Mouse (Mus musculus): Measurements from ENCODE around the gene Traf3ip3. TPM values are rescaled to one million over a fixed set of nuclear protein-coding genes. Genes with fewer than 3 reads are reported as not detected.

Traf3ip3 gene
- polyA plus RNA-seq, 1 experiment from 2014 or later: 3.2 TPM

- no peak overlapping the region for H3K4me3 ChIP-seq (ENCODE audit: low read depth, low read length)
- no peak for TF ChIP-seq CTCF (IDR thresholded peaks at IDR 0.05; ENCODE audit: low read depth)
- H3K27me3 ChIP-seq (replicated peaks; ENCODE audit: control insufficient read depth, insufficient read depth, low read length): no peaks in the 10 kb centered on the region
- H3K36me3 ChIP-seq (ENCODE audit: control insufficient read depth, insufficient read depth): no peaks in the 10 kb centered on the region
- H3K27ac ChIP-seq (ENCODE audit: low read depth, low read length): no peak overlapping the region
- WGBS: 82% methylated on average over 8 of the region's 8 CpGs
- no peak overlapping the region for H3K9ac ChIP-seq (ENCODE audit: low read depth, low read length)
- ATAC-seq: no peak
- H3K9me3 ChIP-seq (ENCODE audit: control insufficient read depth): no peaks in the 10 kb centered on the region
- no peak overlapping the region for H3K4me2 ChIP-seq (replicated peaks; ENCODE audit: low read depth)
- no peaks in the 10 kb centered on the region for H3K4me1 ChIP-seq (replicated peaks; ENCODE audit: control insufficient read depth, insufficient read depth, low read length)
Observed at GRCm38 (mm10) chr1:193200640-193201382, 692 bp downstream of the Traf3ip3 start.

DNA sequence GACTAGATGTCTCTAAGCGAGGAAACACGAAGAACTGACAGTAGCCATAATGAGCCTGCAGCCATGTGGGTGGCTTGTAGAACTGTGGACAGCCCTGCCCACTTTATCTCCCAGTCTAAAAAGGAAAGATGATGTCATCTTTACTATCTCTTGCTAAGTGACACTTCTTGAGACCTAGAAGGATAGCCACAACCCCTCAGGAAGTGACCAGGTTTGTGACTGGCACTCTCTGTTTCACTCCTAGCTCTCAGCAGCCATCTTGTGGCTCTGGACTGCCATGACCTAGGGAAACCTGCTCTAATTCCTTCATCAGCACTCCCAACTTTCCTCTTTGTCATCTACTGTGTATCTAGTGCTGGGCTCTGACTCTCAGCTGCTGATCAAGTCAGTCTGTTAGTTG, 3.2 kb downstream of the Traf3ip3 start:
- Histone ChIP-seq H3K27me3 (replicated peaks; ENCODE audit: control insufficient read depth, insufficient read depth, low read length) (no peaks in the 10 kb centered on the region), H3K27ac (ENCODE audit: low read depth, low read length) (no peak overlapping the region), H3K4me1 (replicated peaks; ENCODE audit: control insufficient read depth, insufficient read depth, low read length) (no peaks in the 10 kb centered on the region), H3K36me3 (ENCODE audit: control insufficient read depth, insufficient read depth) (no peaks in the 10 kb centered on the region), H3K4me3 (ENCODE audit: low read depth, low read length) (no peak overlapping the region), H3K4me2 (replicated peaks; ENCODE audit: low read depth) (no peak overlapping the region), H3K9ac (ENCODE audit: low read depth, low read length) (no peak overlapping the region), H3K9me3 (ENCODE audit: control insufficient read depth) (no peaks in the 10 kb centered on the region)
- TF ChIP-seq CTCF (IDR thresholded peaks at IDR 0.05; ENCODE audit: low read depth): peak; percentile 73
- ATAC-seq: peak; percentile 54
- WGBS: 84% methylated on average over 2 of the region's 2 CpGs

DNA sequence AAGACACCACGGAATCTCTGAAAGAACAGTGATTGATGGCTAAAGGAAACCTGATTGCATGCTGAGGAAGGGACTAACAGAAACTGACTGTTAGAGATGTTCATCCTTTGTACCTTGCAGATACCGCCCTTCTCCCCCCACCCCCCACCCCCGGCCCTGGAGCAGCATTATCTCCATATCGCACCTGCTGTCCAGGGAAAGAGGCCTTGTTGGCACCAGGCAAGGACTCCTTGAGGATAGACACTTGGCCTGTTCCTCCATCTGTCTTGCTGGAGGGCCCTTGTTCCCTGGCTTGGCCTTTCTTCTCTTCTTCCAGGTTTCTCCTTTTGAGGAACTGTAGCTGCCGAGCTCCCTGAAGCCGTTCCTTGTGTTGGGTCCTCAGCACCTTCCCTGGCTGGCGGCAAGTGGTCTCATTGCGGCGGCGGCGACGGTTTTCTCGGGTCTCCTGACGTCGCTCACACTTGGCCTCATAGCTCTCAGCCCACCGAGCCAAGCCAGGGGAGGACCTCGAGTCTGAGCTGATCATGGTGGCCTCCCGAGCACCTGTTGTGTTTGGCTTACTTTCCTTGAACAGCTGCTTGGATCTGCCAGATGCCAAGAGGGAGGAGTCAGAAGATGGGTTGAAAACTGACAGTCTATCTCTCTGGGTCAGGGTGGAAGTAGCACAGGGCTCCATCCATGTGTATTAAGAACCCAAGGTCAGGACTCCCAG, 3.9 kb downstream of the Traf3ip3 start:
- no peaks in the 10 kb centered on the region for H3K9me3 ChIP-seq (ENCODE audit: control insufficient read depth)
- 83% methylated on average over 18 of the region's 18 CpGs for WGBS
- no peak overlapping the region for H3K27ac ChIP-seq (ENCODE audit: low read depth, low read length)
- no peak for ATAC-seq
- H3K36me3 ChIP-seq (ENCODE audit: control insufficient read depth, insufficient read depth): no peaks in the 10 kb centered on the region
- TF ChIP-seq CTCF (IDR thresholded peaks at IDR 0.05; ENCODE audit: low read depth): no peak
- no peak overlapping the region for H3K4me2 ChIP-seq (replicated peaks; ENCODE audit: low read depth)
- no peak overlapping the region for H3K4me3 ChIP-seq (ENCODE audit: low read depth, low read length)
- H3K4me1 ChIP-seq (replicated peaks; ENCODE audit: control insufficient read depth, insufficient read depth, low read length): no peaks in the 10 kb centered on the region
- H3K27me3 ChIP-seq (replicated peaks; ENCODE audit: control insufficient read depth, insufficient read depth, low read length): no peaks in the 10 kb centered on the region
- no peak overlapping the region for H3K9ac ChIP-seq (ENCODE audit: low read depth, low read length)

DNA sequence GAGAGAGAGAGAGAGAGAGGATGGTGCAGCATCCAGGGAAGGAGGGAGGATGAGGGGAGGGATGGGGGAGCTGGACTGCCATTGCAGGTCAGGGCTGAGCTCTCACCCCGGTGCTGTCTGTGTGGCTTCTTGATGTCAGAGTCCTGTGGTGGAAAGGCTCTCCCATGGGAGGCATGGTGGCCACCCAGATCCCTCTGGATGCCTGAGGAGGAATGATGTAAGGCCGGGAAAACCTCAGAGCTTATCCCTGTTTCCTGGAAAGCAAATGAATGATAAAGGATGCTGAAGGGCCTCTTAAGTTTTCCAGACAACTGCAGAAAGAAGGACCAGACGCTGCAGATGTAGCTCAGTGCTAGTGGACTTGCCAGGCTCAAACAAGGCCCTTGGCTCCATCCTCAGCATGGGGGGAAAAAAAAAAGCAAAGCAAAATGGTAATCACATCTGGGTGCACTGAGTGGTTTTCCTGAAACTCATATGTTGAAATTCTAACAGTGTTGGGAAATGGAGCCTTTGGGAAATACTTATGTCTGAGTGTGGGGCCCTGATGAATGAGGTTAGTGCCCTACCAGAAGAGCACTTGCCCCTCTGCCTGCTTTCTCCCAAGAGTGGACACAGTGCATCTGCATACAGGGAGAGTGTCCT, 6.2 kb downstream of the Traf3ip3 start:
- H3K4me3 ChIP-seq (ENCODE audit: low read depth, low read length): no peak overlapping the region
- no peaks in the 10 kb centered on the region for H3K4me1 ChIP-seq (replicated peaks; ENCODE audit: control insufficient read depth, insufficient read depth, low read length)
- no peaks in the 10 kb centered on the region for H3K27me3 ChIP-seq (replicated peaks; ENCODE audit: control insufficient read depth, insufficient read depth, low read length)
- H3K36me3 ChIP-seq (ENCODE audit: control insufficient read depth, insufficient read depth): no peaks in the 10 kb centered on the region
- no peak overlapping the region for H3K4me2 ChIP-seq (replicated peaks; ENCODE audit: low read depth)
- ATAC-seq: no peak
- no peak overlapping the region for H3K9ac ChIP-seq (ENCODE audit: low read depth, low read length)
- 72% methylated on average over 3 of the region's 3 CpGs for WGBS
- no peak overlapping the region for H3K27ac ChIP-seq (ENCODE audit: low read depth, low read length)
- no peak for TF ChIP-seq CTCF (IDR thresholded peaks at IDR 0.05; ENCODE audit: low read depth)
- H3K9me3 ChIP-seq (ENCODE audit: control insufficient read depth): no peaks in the 10 kb centered on the region

DNA sequence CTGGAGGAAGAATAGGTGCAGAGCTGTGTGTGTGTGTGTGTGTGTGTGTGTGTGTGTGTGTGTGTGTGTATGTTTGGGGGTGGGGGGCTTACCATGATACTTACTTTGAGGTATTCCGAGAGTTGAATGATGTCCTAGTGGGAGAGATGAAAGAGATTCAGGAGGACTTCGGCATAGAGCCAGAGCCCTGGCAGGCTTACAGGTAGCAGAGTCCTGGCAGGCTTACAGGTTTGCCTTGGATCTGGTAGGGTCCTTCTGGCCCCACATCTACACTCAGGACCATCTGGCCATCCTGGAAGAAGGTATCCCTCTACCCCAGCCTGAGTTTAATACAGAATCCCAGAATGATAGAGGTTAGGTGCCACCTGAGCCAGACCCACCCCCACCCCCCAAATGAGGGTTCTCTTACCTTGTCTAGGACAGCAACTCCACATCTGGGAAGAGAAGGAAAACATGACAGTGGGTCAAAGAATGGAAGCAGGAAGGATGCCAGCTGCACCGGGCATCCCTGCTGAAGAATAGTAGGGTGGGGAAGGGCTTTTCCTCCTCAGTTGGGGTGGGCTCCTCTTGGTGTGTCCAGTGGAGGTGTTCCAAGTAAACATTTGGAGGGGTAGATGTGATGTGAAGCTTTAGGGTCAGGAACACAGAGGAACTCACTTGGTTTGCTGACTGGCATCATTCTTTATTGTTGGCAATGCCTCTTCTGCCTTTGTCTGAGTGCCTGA, 6.9 kb downstream of the Traf3ip3 start:
- WGBS: 81% methylated on average over 3 of the region's 3 CpGs
- Histone ChIP-seq H3K9ac (ENCODE audit: low read depth, low read length) (no peak overlapping the region), H3K9me3 (ENCODE audit: control insufficient read depth) (no peaks in the 10 kb centered on the region), H3K4me1 (replicated peaks; ENCODE audit: control insufficient read depth, insufficient read depth, low read length) (0 out of 2 replicates have a peak, but pooled peaks cover 4% of the 10 kb centered on the region), H3K27me3 (replicated peaks; ENCODE audit: control insufficient read depth, insufficient read depth, low read length) (no peaks in the 10 kb centered on the region), H3K4me2 (replicated peaks; ENCODE audit: low read depth) (no peak overlapping the region), H3K36me3 (ENCODE audit: control insufficient read depth, insufficient read depth) (no peaks in the 10 kb centered on the region), H3K4me3 (ENCODE audit: low read depth, low read length) (no peak overlapping the region), H3K27ac (ENCODE audit: low read depth, low read length) (no peak overlapping the region)
- no peak for TF ChIP-seq CTCF (IDR thresholded peaks at IDR 0.05; ENCODE audit: low read depth)
- ATAC-seq: no peak

All from intestine, postnatal 0 days (tissue).